Mouse (Mus musculus) gastrocnemius, postnatal 4 days (tissue): ENCODE data around the gene Fry. TPM values are rescaled to one million over a fixed set of nuclear protein-coding genes. Genes with fewer than 3 reads are reported as not detected.

Source experiments
- DNase-seq, 2 experiments: peaks; one replicate each; pipeline ENCODE4 v3.0.0; 2021 to 2022; ENCODE audit warnings: low spot score in 2 of 2, mixed read lengths in 2 of 2
- total RNA-seq, 2 experiments: library from RNA; stranded (reverse); gene quantifications; 2 replicates each; pipeline ENCODE4 v1.2.3; 2021

Gene Fry
- total RNA-seq, 2 experiments from 2014 or later: 77.8 to 83.3 TPM

GRCm38 (mm10) chr5:150325411-150325810, 207.0 kb downstream of the Fry start:
- DNase-seq: no peak

GRCm38 (mm10) chr5:150328686-150329085, 210.2 kb downstream of the Fry start:
- no peak for DNase-seq

GRCm38 (mm10) chr5:150331821-150332220, 213.4 kb downstream of the Fry start:
- no peak for DNase-seq

- DNase-seq: no peak
Observed at GRCm38 (mm10) chr5:150332810-150333209, 214.4 kb downstream of the Fry start.

GRCm38 (mm10) chr5:150333328-150333731, 214.9 kb downstream of the Fry start:
- no peak for DNase-seq

GRCm38 (mm10) chr5:150336451-150336850, 218.0 kb downstream of the Fry start:
- DNase-seq: no peak

- DNase-seq: no peak
Observed at GRCm38 (mm10) chr5:150337696-150338095, 219.3 kb downstream of the Fry start.

- no peak for DNase-seq
Observed at GRCm38 (mm10) chr5:150340944-150341343, 222.5 kb downstream of the Fry start.

- DNase-seq: no peak
Observed at GRCm38 (mm10) chr5:150342139-150342538, 223.7 kb downstream of the Fry start.

- DNase-seq: no peak
Observed at GRCm38 (mm10) chr5:150345946-150346345, 227.5 kb downstream of the Fry start.

GRCm38 (mm10) chr5:150346378-150346777, 227.9 kb downstream of the Fry start:
- DNase-seq: no peak

GRCm38 (mm10) chr5:150347845-150348244, 229.4 kb downstream of the Fry start:
- DNase-seq: no peak

GRCm38 (mm10) chr5:150348302-150348701, 229.9 kb downstream of the Fry start:
- no peak for DNase-seq

GRCm38 (mm10) chr5:150351191-150351590, 232.7 kb downstream of the Fry start:
- DNase-seq: no peak

GRCm38 (mm10) chr5:150358671-150359070, 240.2 kb downstream of the Fry start:
- DNase-seq: no peak

GRCm38 (mm10) chr5:150362241-150362640, 243.8 kb downstream of the Fry start:
- DNase-seq: no peak

- no peak for DNase-seq
Observed at GRCm38 (mm10) chr5:150364621-150365020, 246.2 kb downstream of the Fry start.

- no peak for DNase-seq
Observed at GRCm38 (mm10) chr5:150367027-150367426, 248.6 kb downstream of the Fry start.

GRCm38 (mm10) chr5:150370291-150370690, 251.8 kb downstream of the Fry start:
- DNase-seq: no peak

GRCm38 (mm10) chr5:150370895-150371294, 252.4 kb downstream of the Fry start:
- no peak for DNase-seq

- DNase-seq: no peak
Observed at GRCm38 (mm10) chr5:150372956-150373355, 254.5 kb downstream of the Fry start.

- DNase-seq: no peak
Observed at GRCm38 (mm10) chr5:150374778-150375559, 256.5 kb downstream of the Fry start.

GRCm38 (mm10) chr5:150378586-150378985, 260.1 kb downstream of the Fry start:
- no peak for DNase-seq
